Mouse (Mus musculus) liver, embryonic 13.5 days (tissue): Measurements from ENCODE around the gene Pafah2. TPM values are rescaled to one million over a fixed set of nuclear protein-coding genes. Genes with fewer than 3 reads are reported as not detected.

Experiments
- ATAC-seq: fragments of 200-750 bp; cut with Nextera tagmentation; 2 replicates; pipeline ENCODE4 v1.8.0; 2017; ENCODE audit warnings: low read depth, mild to moderate bottlenecking, moderate number of reproducible peaks, moderate library complexity
- DNase-seq: peaks from one replicate; pipeline ENCODE4 v3.0.0; 2022
- H3K27ac ChIP-seq: fragments of 300-500 bp; sonication (generic); 2 replicates; pipeline ENCODE4 v1.5.1; 2015; ENCODE audit warnings: moderate library complexity, mild to moderate bottlenecking, inconsistent platforms
- H3K27me3 ChIP-seq: fragments of 300-500 bp; sonication (generic); 2 replicates; pipeline ENCODE4 v1.6.1; 2015; ENCODE audit warnings: mild to moderate bottlenecking, inconsistent platforms
- H3K36me3 ChIP-seq: fragments of 300-500 bp; sonication (generic); 2 replicates; pipeline ENCODE4 v1.6.1; 2015; ENCODE audit warnings: mild to moderate bottlenecking, inconsistent platforms
- H3K4me1 ChIP-seq: fragments of 300-500 bp; sonication (generic); replicated peaks from 2 replicates; pipeline ENCODE4 v1.6.1; 2015; ENCODE audit warnings: inconsistent platforms
- H3K4me2 ChIP-seq: fragments of 300-500 bp; sonication (generic); 2 replicates; pipeline ENCODE4 v1.6.1; 2015; ENCODE audit warnings: inconsistent platforms, mild to moderate bottlenecking, moderate library complexity
- H3K4me3 ChIP-seq: fragments of 300-500 bp; sonication (generic); replicated peaks from 2 replicates; pipeline ENCODE4 v1.5.1; 2015; ENCODE audit warnings: mild to moderate bottlenecking, inconsistent platforms
- H3K9ac ChIP-seq: fragments of 300-500 bp; sonication (generic); 2 replicates; pipeline ENCODE4 v1.6.1; 2015; ENCODE audit warnings: mild to moderate bottlenecking, inconsistent platforms
- H3K9me3 ChIP-seq: fragments of 300-500 bp; sonication (generic); replicated peaks from 2 replicates; pipeline ENCODE4 v1.6.1; 2016; ENCODE audit warnings: inconsistent platforms
- WGBS: fragments of 180-500 bp; shearing (Covaris S2); methylation state at CpG from one replicate; pipeline ENCODE4 v1.1.7; 2015; ENCODE audit not compliant: insufficient replicate concordance; 5-methylcytosine and 5-hydroxymethylcytosine counted together
- polyA plus RNA-seq: library from polyadenylated mRNA; unstranded; fragments of >200 nt; fragmentation: Nextera tagmentation; extraction: Ambion mirVana; gene quantifications from 2 replicates; pipeline ENCODE4 v1.2.1, GENCODE M21; 2015

The Pafah2 gene
- polyA plus RNA-seq, 1 experiment from 2014 or later: 3.7 TPM

DNA sequence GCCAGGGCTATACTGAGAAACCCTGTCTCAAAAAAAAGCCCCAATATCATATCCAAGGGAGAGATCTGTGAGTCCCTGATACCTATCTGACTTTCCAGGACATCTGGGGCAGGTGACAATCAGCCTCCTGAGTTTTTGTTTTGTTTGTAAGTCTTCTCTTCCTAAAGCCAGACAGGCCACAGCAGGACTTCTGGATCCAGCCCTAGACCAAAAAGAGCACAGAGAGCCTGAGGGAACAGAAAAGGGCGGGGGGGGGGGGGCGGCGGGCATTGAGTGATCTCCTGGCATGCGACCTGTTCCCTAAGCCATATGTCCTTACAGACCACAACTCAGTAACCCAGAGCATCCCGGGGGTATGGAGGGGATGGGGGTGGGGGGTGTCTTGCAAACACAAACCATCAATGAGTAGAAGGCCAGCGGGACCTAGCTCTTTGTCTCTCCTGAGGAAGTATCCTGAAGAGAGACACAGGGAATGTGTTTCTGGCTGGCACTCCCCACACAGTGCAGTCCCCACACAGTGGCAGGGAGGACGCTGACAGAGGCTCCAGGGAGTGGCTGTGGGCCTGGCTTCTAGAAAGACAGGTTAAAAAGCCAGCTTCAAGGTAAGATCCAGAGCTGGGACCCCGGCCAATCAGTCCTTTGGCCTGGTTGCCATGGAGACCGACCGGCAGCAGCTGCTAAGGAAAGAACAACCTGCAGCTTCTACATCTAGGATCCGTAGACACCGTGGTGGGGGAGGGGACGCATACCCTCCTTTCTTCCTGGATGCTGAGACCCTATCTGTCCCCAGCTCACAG lies 53.7 kb downstream of the Pafah2 start:
- peaks cover 75% of the 10 kb centered on the region for H3K27me3 ChIP-seq
- ATAC-seq: no peak
- H3K4me1 ChIP-seq: peaks cover 10% of the 10 kb centered on the region

GRCm38 (mm10) chr4:134450392-134451195 lies 54.5 kb downstream of the Pafah2 start:
- Histone ChIP-seq H3K4me2 (peak overlapping the region; percentile 24; the same call in 1 of the 2 replicates), H3K9me3 (no peaks in the 10 kb centered on the region), H3K9ac (no peak overlapping the region), H3K27me3 (peaks cover 75% of the 10 kb centered on the region), H3K27ac (no peak overlapping the region), H3K4me1 (peaks cover 16% of the 10 kb centered on the region), H3K4me3 (no peak overlapping the region), H3K36me3 (no peaks in the 10 kb centered on the region)
- WGBS: 38% methylated on average over 20 of the region's 20 CpGs
- DNase-seq: no peak
- ATAC-seq: no peak

More for the DNA sequence above, 53.7 kb downstream of the Pafah2 start:
- no peak overlapping the region for H3K27ac ChIP-seq
- H3K36me3 ChIP-seq: no peaks in the 10 kb centered on the region
- H3K4me3 ChIP-seq: no peak overlapping the region
- H3K9ac ChIP-seq: no peak overlapping the region
- WGBS: 57% methylated on average over 13 of the region's 13 CpGs
- no peak overlapping the region for H3K4me2 ChIP-seq
- no peak for DNase-seq
- H3K9me3 ChIP-seq: no peaks in the 10 kb centered on the region

DNA sequence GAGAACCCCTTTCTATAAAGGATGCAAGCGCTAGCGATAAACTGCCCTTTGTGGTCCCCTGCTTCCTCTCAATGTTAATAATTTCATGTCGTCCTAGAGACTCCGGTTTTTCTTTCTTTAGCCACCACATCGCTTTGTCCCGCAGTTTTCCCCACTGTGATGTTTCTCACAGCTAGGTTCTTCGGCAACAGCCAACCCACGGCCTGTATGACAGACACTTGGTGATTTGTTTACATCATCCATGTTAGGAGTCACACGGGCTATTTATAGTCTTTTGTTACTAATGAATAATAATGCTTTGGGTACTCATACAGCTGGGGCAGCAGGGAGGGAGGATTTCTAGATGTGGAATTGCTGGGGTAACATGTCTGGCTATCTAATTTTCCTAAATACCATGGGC lies 55.4 kb downstream of the Pafah2 start:
- no peak for DNase-seq
- Histone ChIP-seq H3K9ac (no peak overlapping the region), H3K4me1 (peaks cover 17% of the 10 kb centered on the region), H3K36me3 (no peaks in the 10 kb centered on the region), H3K4me2 (no peak overlapping the region), H3K9me3 (no peaks in the 10 kb centered on the region), H3K27me3 (peaks cover 73% of the 10 kb centered on the region), H3K27ac (no peak overlapping the region), H3K4me3 (no peak overlapping the region)
- WGBS: 61% methylated on average over 9 of the region's 9 CpGs
- ATAC-seq: no peak

DNA sequence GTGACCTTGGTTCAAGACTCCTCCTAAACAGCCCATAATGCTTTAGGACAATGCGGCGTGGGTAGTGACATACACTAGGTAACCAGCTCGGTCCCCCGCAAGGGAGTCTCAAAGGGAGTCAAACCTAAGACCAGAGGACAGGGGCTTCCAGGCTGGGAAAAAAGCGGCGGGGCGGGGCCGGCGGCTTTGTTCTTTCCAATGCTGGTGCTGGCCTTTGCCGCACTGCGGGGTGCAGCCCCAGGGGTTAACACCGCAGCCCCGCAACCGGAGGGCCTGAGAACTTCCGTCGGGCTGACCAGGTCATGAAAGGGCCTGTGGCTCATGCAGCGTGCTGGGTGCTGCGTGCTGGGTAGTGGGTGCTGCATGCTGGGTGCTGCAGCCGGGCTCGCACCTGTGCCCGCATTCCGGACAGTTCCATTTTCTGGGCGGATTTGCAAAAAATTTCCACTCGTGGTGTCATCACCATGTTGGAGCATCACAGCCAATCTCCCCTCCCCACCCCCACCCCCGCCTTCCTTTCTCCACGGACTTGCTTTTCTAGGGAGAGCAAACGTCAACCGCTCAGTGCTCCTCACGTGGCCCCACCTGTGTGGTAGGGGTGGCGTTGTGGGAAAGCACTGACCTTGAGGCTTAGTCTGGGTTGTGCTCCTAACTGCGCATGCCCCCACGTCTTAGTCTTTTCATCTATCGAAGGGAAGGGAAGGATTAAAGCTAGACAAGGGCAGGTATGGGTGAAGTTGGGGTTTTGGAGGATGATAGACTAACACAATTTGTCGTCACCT lies 57.7 kb downstream of the Pafah2 start:
- DNase-seq (no peak), ATAC-seq (no peak)
- Histone ChIP-seq H3K4me2 (peak overlapping the region; percentile 23; the same call in 1 of the 2 replicates), H3K27me3 (peaks cover 66% of the 10 kb centered on the region), H3K27ac (no peak overlapping the region), H3K9ac (no peak overlapping the region), H3K36me3 (no peaks in the 10 kb centered on the region), H3K9me3 (no peaks in the 10 kb centered on the region), H3K4me3 (no peak overlapping the region), H3K4me1 (peaks cover 22% of the 10 kb centered on the region)
- 55% methylated on average over 34 of the region's 34 CpGs for WGBS

DNA sequence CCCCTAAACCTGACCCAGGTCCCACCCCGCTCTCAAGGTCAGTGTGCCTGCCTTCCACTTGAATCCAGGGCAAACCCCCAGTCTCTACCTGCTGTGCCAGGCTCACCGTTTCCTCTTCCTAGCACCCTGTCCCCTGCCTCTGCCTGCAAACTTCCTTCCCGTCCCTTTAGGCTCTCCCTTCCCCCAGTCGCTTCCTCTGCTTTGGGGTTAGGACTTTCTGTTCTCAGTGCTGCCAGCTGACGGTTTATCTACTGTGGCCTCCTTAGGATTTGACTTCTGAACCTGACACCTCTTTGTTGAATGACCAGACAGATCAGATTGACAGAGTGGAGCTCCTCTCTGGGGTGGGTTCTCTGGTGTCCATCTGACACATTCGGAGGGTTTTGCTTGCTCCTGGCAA lies 59.2 kb downstream of the Pafah2 start:
- Histone ChIP-seq H3K27me3 (peaks cover 54% of the 10 kb centered on the region), H3K4me3 (no peak overlapping the region), H3K36me3 (no peaks in the 10 kb centered on the region), H3K9me3 (no peaks in the 10 kb centered on the region), H3K4me2 (no peak overlapping the region), H3K4me1 (peaks cover 30% of the 10 kb centered on the region), H3K9ac (no peak overlapping the region), H3K27ac (no peak overlapping the region)
- ATAC-seq: no peak
- no peak for DNase-seq
- WGBS: 20% methylated on average over 6 of the region's 6 CpGs

DNA sequence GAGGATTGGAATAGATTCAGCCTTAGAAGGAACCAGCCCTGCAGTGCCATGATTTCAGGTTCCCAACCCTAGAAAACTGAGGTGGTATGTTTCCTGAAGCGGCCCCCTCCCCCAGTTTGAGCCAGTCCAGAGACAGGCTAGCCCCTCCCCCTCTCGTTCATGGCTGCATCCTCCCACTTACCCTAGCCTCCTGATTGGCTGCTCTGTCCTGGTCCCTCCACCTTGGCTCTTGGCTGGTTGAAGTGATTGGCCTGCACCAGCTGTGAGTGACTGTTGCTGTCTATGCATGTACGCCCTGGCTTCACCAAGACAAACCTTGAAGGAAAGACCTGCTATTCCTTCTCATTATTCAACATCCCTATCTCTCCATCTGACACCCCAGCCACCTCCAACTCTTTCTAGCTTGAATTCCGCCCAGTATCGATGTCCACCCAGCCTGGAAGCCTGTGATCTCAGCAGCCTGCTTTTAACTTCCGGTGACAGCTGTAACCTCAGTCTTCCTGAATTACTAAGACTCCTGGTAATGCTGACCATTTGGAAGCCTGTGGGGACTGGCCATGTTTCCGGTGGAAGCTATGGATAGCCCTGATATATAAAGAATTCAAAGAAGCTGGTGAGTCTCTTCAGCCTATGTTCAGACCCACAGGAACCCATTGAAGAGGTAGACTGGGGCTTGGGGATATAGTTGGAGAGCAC lies 61.2 kb downstream of the Pafah2 start:
- Histone ChIP-seq H3K4me1 (peaks cover 33% of the 10 kb centered on the region), H3K27ac (no peak overlapping the region), H3K9me3 (no peaks in the 10 kb centered on the region), H3K36me3 (no peaks in the 10 kb centered on the region), H3K27me3 (peaks cover 36% of the 10 kb centered on the region), H3K9ac (no peak overlapping the region), H3K4me2 (no peak overlapping the region), H3K4me3 (no peak overlapping the region)
- DNase-seq: no peak
- ATAC-seq: no peak
- WGBS: 19% methylated on average over 7 of the region's 7 CpGs

DNA sequence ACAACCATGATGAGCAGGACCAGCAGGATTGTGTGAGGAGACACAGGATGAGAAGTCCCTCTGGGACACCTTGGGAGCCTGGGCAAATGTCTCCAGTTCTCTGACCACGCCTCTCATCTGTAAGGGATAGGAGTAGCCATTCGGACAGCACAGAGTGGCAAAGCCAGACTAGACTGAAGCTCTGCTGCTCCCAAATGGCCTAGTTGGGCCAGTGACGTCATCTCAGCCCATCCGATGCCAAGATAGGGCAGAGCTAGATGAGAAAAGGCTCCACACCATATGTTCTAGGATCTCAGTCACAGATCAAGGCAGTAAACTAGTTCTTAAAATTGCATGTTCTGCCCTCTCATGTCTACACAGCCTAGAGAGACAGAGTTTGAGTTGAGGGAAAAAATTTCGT lies 62.7 kb downstream of the Pafah2 start:
- Histone ChIP-seq H3K36me3 (no peaks in the 10 kb centered on the region), H3K4me3 (no peak overlapping the region), H3K4me1 (peaks cover 35% of the 10 kb centered on the region), H3K9ac (no peak overlapping the region), H3K4me2 (no peak overlapping the region), H3K27me3 (peaks cover 23% of the 10 kb centered on the region), H3K9me3 (no peaks in the 10 kb centered on the region), H3K27ac (no peak overlapping the region)
- WGBS: 75% methylated on average over 5 of the region's 5 CpGs
- DNase-seq: no peak
- no peak for ATAC-seq

DNA sequence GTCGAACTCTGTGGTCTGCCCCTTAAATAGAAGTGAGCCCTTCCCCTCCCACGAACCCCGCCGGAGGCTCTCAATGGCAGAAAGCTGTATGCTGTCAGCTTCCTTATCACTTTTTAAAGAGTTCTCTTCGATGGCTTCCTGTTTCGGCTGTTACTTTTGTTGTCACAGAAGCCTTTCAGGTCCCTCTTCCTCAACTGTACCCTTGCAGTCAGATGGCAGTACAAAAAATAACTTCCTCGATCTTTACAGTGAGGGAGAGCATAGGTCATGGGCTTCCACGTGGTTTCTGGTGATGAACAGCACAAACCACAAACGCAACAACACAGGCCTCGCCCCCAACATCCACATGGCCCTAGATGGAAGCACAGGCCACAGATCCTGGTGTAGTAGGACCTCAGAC lies 64.2 kb downstream of the Pafah2 start:
- Histone ChIP-seq H3K9me3 (no peaks in the 10 kb centered on the region), H3K36me3 (no peaks in the 10 kb centered on the region), H3K9ac (no peak overlapping the region), H3K4me2 (no peak overlapping the region), H3K4me3 (no peak overlapping the region), H3K4me1 (peaks cover 47% of the 10 kb centered on the region), H3K27me3 (peaks cover 14% of the 10 kb centered on the region), H3K27ac (no peak overlapping the region)
- no peak for ATAC-seq
- 16% methylated on average over 10 of the region's 10 CpGs for WGBS
- DNase-seq: no peak

DNA sequence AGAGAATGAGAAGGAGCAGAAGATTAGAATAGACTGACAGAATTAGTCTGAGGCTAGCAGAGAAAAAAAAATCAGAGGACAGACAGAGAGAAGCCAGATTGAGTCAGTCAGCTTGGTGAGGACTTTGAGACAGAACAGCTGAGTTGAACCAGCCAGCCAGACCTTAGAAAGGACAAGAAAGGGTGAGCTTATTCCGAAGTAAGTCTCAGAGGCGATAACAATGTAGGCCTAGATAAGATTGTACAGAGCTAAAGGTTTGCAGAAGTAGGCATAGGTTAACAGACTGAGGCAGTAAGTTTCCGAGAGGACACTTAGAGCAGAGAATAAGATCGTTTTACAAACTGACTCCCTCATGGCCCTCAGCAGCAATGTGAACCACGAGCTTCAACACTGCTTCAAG lies 65.1 kb downstream of the Pafah2 start:
- ATAC-seq (no peak), DNase-seq (no peak)
- Histone ChIP-seq H3K27me3 (peaks cover 13% of the 10 kb centered on the region), H3K4me3 (no peak overlapping the region), H3K9ac (no peak overlapping the region), H3K27ac (no peak overlapping the region), H3K36me3 (no peaks in the 10 kb centered on the region), H3K9me3 (no peaks in the 10 kb centered on the region), H3K4me2 (no peak overlapping the region), H3K4me1 (peaks cover 50% of the 10 kb centered on the region)
- WGBS: 48% methylated on average over 5 of the region's 5 CpGs

GRCm38 (mm10) chr4:134465789-134466188 lies 69.7 kb downstream of the Pafah2 start:
- ATAC-seq (no peak), DNase-seq (no peak)
- H3K27me3 ChIP-seq: no peaks in the 10 kb centered on the region
- no peaks in the 10 kb centered on the region for H3K9me3 ChIP-seq
- H3K4me3 ChIP-seq: no peak overlapping the region
- 59% methylated on average over 12 of the region's 12 CpGs for WGBS
- no peak overlapping the region for H3K9ac ChIP-seq
- H3K27ac ChIP-seq: no peak overlapping the region
- no peak overlapping the region for H3K4me2 ChIP-seq
- peaks cover 9% of the 10 kb centered on the region for H3K36me3 ChIP-seq
- H3K4me1 ChIP-seq: peaks cover 57% of the 10 kb centered on the region
